ENCODE assay signal across 8 mouse cellular contexts in the genomic region with DNA sequence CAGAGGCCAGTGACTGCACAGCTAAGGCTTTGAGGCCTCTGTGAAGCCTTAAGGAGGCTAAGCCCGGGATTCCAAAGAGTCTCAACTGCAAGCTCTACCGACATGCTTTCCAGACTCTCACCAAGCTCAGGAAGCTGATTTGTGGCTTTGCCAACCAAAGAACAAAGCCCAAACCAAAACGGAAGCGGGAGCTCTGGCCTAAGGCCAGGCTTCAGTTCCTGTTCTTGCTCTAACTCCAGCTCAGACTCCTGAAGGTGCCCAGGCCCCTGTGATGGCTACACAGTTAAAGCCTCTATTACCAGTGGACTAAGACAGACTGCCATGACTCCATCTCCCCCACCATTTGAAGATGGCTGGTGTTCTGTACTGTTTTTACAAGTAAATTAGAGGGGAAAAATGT. TPM values are rescaled to one million over a fixed set of nuclear protein-coding genes. Genes with fewer than 3 reads are reported as not detected.
DNase-seq lines count a peak whose midpoint lies in the region; ATAC-seq and TF ChIP-seq lines count a peak whose summit lies in the region.

No protein-coding gene starts in this region.

- no peak for ATAC-seq in midbrain, embryonic 14.5 days (ENCODE audit: low FRiP score, low TSS enrichment)
- ATAC-seq in midbrain, embryonic 15.5 days (replicated peaks): no peak

- WGBS in midbrain, embryonic 14.5 days: 61% methylated on average over 4 of the region's 4 CpGs
- 57% methylated on average over 4 of the region's 4 CpGs for WGBS in midbrain, embryonic 15.5 days

- H3K27me3 ChIP-seq in midbrain, embryonic 14.5 days (ENCODE audit: control insufficient read depth, insufficient read depth, low read length): no peaks in the 10 kb centered on the region
- H3K27me3 ChIP-seq in midbrain, embryonic 15.5 days (replicated peaks): peaks cover 3% of the 10 kb centered on the region; the same call in 1 of the 2 replicates

- H3K27ac ChIP-seq in midbrain, embryonic 14.5 days (replicated peaks; ENCODE audit: low read depth, low read length): no peak overlapping the region
- H3K27ac ChIP-seq in midbrain, embryonic 15.5 days: no peak overlapping the region
- H3K27ac ChIP-seq in bone marrow macrophage, adult 2 months (ENCODE audit: insufficient read depth, low read depth, low read length): peak overlapping the region; percentile 95

- H3K4me3 ChIP-seq in midbrain, embryonic 14.5 days (replicated peaks; ENCODE audit: low read depth, low read length): no peak overlapping the region
- no peak overlapping the region for H3K4me3 ChIP-seq in midbrain, embryonic 15.5 days
- peak overlapping the region; percentile 32 for H3K4me3 ChIP-seq in bone marrow macrophage, adult 2 months (ENCODE audit: insufficient read depth, low read length)

- no peak for TF ChIP-seq CTCF in bone marrow macrophage, adult 2 months (IDR thresholded peaks at IDR 0.05; ENCODE audit: low read depth, low read length)

- intact Hi-C loops in heart, postnatal 14 days (cut with DNase I): no loop called here

- no peaks in the 10 kb centered on the region for H3K4me1 ChIP-seq in midbrain, embryonic 14.5 days (ENCODE audit: control insufficient read depth, insufficient read depth, low read length)
- no peaks in the 10 kb centered on the region for H3K4me1 ChIP-seq in midbrain, embryonic 15.5 days
- peaks cover 52% of the 10 kb centered on the region for H3K4me1 ChIP-seq in bone marrow macrophage, adult 2 months (ENCODE audit: control insufficient read depth, insufficient read depth, low read length)

- TF ChIP-seq POLR2A in bone marrow macrophage, adult 2 months (IDR thresholded peaks at IDR 0.05; ENCODE audit: borderline replicate concordance, low read depth, low read length): no peak

- H3K4me2 ChIP-seq in midbrain, embryonic 14.5 days (ENCODE audit: low read length): no peak overlapping the region
- no peak overlapping the region for H3K4me2 ChIP-seq in midbrain, embryonic 15.5 days

- H3K9me3 ChIP-seq in midbrain, embryonic 14.5 days (ENCODE audit: control insufficient read depth, low read length): no peaks in the 10 kb centered on the region
- H3K9me3 ChIP-seq in midbrain, embryonic 15.5 days: no peaks in the 10 kb centered on the region

- H3K9ac ChIP-seq in midbrain, embryonic 14.5 days (replicated peaks; ENCODE audit: low read length): no peak overlapping the region
- H3K9ac ChIP-seq in midbrain, embryonic 15.5 days: no peak overlapping the region

- H3K36me3 ChIP-seq in midbrain, embryonic 14.5 days (ENCODE audit: control insufficient read depth, insufficient read depth, low read length): no peaks in the 10 kb centered on the region
- no peaks in the 10 kb centered on the region for H3K36me3 ChIP-seq in midbrain, embryonic 15.5 days (replicated peaks)

- DNase-seq in midbrain, embryonic 14.5 days: peak; percentile 10
- DNase-seq in heart, postnatal 14 days: peak; percentile 64 to 68
- DNase-seq in lung, adult 18-20 months: peak; percentile 75 to 81
- no peak for DNase-seq in testis, postnatal 14 days (ENCODE audit: low spot score)
- DNase-seq in embryo, embryonic 11 days: no peak
- DNase-seq in thymus, postnatal 4 days: no peak

RNA-seq across cellular contexts. Expression of a gene that starts 19.2 kb away (rescaled TPM):
- 251 and 290 TPM in 2 replicates for polyA plus RNA-seq in midbrain, embryonic 14.5 days (2014; fragmentation: Nextera tagmentation; extraction: Ambion mirVana)
- polyA plus RNA-seq in midbrain, embryonic 15.5 days (2015; fragmentation: Nextera tagmentation; extraction: Ambion mirVana): 310 and 326 TPM in 2 replicates
- polyA plus RNA-seq in bone marrow macrophage, adult 2 months (2012; ENCODE audit: insufficient read depth, insufficient read length, missing spikeins): 148 and 185 TPM in 2 replicates
- 100 to 1,000 TPM in 1 of 2 experiments, 10 to 100 TPM in 1; 99.5 to 107 TPM for total RNA-seq in heart, postnatal 14 days (2021)

RNA-seq across cellular contexts. Expression of a gene that starts 20.0 kb away (rescaled TPM):
- polyA plus RNA-seq in midbrain, embryonic 14.5 days (2014; fragmentation: Nextera tagmentation; extraction: Ambion mirVana): 328 and 378 TPM in 2 replicates
- polyA plus RNA-seq in midbrain, embryonic 15.5 days (2015; fragmentation: Nextera tagmentation; extraction: Ambion mirVana): 344 and 347 TPM in 2 replicates
- polyA plus RNA-seq in bone marrow macrophage, adult 2 months (2012; ENCODE audit: insufficient read depth, insufficient read length, missing spikeins): 475 and 476 TPM in 2 replicates
- total RNA-seq in heart, postnatal 14 days (2021): 100 to 1,000 TPM; 265 to 272 TPM

Comparison
In these comparisons a context has a peak if more than half of its experiments do, and no peak if none do; other contexts are left out.
1. DNase-seq: peak in midbrain, embryonic 14.5 days (single experiment), heart, postnatal 14 days (2 of 2) and lung, adult 18-20 months (2 of 2); none in testis, postnatal 14 days (single experiment), embryo, embryonic 11 days (single experiment) and thymus, postnatal 4 days (single experiment).